19 mouse cellular contexts compared by ENCODE assay signal in the genomic region with DNA sequence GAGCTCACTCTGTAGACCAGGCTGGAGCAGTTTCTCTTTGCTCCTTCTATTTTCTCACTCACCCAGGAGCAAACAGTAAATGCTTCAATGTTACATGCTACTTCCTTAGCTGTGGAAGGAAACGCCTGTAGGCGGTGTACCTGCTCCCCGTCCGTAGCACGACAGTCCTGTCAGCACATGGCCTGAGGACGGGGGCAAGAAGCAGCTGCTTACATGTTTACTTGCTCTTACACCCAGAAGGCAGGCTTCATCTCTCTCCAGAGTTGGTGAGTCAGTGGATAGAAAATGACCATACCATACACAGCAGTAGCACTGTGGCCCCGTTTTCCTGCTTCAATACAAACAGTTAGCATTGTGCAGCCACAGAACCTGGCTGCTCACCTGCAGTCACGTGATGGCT.
"Had no signal": no experiment of that assay in that cellular context is flagged by ENCODE, and none has a peak within 500 bp of the region (broad histone marks: within the 10 kb centered on the region; RNA-seq: fewer than 3 reads in every experiment).

No protein-coding gene starts in this region.

- H3K9ac ChIP-seq: liver, embryonic 14.5 days; lung, embryonic 14.5 days; midbrain, embryonic 12.5 days; neural tube, embryonic 13.5 days; neural tube, embryonic 15.5 days had no signal

- DNase-seq: lung, adult 18-20 months; lung, embryonic 14.5 days; lung, postnatal 10 days; lung, postnatal 4 days; midbrain, embryonic 14.5 days; right cerebral cortex, adult 18-20 months; right cerebral cortex, postnatal 25 days; right cerebral cortex, postnatal 4 days; spleen, adult 18-20 months; thymus, adult 2 months; thymus, postnatal 25 days; thymus, postnatal 4 days had no signal

- H3K4me2 ChIP-seq: lung, embryonic 14.5 days; midbrain, embryonic 12.5 days; neural tube, embryonic 13.5 days; neural tube, embryonic 15.5 days had no signal

- H3K4me1 ChIP-seq: midbrain, embryonic 10.5 days; midbrain, embryonic 12.5 days had no signal

- H3K27ac ChIP-seq: liver, embryonic 14.5 days; midbrain, embryonic 10.5 days; midbrain, embryonic 12.5 days; neural tube, embryonic 13.5 days; neural tube, embryonic 15.5 days had no signal

- ATAC-seq: midbrain, embryonic 16.5 days had no signal

- H3K4me3 ChIP-seq: midbrain, embryonic 10.5 days; midbrain, embryonic 12.5 days; myocyte; neural tube, embryonic 13.5 days; neural tube, embryonic 15.5 days had no signal

- H3K27me3 ChIP-seq: midbrain, embryonic 12.5 days; neural tube, embryonic 13.5 days; neural tube, embryonic 15.5 days had no signal

- H3K9me3 ChIP-seq: midbrain, embryonic 10.5 days; midbrain, embryonic 12.5 days; neural tube, embryonic 13.5 days; neural tube, embryonic 15.5 days had no signal
